Mouse (Mus musculus) spleen, adult 18-20 months (tissue): Measurements from ENCODE around the gene Yif1a.

Source experiments
- DNase-seq, 2 experiments: peaks; one replicate each; pipeline ENCODE4 v3.0.0; 2022; ENCODE audit warnings: mixed read lengths in 2 of 2

The Yif1a gene

DNA sequence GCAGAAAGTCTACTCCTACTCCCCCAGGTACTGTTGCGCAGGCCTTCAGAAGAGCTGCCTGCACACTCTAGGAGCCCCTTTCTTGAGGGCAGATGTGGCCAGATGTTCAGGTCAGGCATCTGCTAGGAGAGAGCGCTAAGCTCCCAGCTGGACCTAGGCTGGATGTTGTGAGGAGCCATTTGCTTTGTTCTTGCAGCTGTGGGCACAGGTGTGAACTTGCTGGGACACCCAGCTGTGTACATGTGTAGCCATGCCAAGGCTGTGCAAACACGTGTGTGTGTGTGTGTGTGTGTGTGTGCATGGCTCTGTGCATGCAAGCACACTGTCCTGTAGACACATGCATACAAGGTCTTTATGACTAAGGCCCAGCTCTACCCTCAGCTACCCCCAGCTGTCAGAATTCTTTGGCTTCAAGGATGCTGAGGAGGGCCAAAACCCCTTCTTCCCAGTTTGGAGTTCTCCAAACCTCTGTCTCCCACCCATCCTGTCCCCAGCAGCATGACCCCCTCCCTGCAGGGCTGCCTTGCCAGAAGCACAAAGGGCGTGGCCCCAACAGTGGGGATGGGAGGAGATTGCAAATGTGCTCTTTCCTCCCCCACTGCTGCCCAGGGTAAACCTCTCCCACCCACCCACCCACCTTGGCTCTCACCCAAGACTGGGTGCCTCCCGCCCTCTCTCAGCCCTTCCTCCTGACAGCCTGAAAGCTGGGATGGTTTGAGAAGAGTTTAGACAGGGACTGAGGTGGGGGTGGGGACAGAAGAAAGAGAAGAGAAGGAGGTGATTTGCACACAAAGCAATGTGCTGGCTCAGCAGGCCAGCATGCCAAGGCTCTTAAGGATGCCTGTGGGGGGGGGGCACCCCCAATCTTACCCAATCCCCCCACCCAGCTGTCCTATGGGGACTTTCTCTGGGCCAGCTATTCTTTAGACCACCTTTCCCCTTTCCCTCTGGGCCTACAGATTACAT, 27.7 kb upstream of the Yif1a start:
- DNase-seq: no peak

- no peak for DNase-seq
Observed at GRCm38 (mm10) chr19:5062041-5062440, 26.3 kb upstream of the Yif1a start.

- no peak for DNase-seq
Observed at GRCm38 (mm10) chr19:5062446-5062845, 25.9 kb upstream of the Yif1a start.

- no peak for DNase-seq
Observed at GRCm38 (mm10) chr19:5065104-5065503, 23.2 kb upstream of the Yif1a start.

- no peak for DNase-seq
Observed at GRCm38 (mm10) chr19:5067040-5067799, 21.1 kb upstream of the Yif1a start.

DNA sequence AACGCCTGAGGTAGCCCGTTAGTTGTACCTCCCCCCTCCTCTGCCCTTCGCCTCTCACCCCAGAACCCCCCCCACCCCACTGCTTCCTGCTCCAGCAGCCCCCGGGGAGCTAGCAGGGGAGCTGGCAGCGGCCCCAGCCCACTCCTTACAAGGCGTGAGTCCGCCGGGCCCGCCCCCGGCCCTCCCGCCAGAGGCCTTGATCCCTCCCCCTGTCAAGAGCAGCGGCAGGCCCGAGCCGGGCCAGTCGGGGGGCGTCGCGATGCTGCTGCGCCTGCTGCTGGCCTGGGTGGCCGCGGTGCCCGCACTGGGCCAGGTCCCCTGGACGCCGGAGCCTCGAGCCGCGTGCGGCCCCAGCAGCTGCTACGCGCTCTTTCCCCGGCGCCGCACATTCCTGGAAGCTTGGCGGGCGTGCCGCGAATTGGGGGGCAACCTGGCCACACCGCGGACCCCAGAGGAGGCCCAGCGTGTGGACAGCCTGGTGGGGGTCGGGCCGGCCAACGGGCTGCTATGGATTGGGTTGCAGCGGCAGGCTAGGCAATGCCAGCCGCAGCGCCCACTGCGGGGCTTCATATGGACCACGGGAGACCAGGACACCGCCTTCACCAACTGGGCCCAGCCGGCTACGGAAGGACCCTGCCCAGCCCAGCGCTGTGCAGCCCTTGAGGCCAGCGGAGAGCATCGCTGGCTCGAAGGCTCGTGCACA, 20.3 kb upstream of the Yif1a start, which contains the start of gene Cd248:
Cd248 (plus strand) TSS at position 212 of the 703 bp plus-strand sequence.
- DNase-seq: no peak

- no peak for DNase-seq
Observed at GRCm38 (mm10) chr19:5068570-5069234, 19.6 kb upstream of the Yif1a start.

DNA sequence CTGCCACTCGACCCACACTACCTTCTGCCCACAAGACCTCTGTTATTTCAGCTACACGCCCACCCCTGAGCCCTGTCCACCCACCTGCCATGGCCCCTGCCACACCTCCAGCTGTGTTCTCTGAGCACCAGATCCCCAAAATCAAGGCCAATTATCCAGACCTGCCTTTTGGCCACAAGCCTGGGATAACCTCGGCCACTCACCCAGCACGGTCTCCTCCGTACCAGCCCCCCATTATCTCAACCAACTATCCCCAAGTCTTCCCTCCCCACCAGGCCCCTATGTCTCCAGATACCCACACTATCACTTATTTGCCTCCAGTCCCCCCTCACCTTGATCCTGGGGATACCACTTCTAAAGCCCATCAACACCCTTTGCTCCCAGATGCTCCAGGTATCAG, 18.9 kb upstream of the Yif1a start:
- DNase-seq: no peak

DNA sequence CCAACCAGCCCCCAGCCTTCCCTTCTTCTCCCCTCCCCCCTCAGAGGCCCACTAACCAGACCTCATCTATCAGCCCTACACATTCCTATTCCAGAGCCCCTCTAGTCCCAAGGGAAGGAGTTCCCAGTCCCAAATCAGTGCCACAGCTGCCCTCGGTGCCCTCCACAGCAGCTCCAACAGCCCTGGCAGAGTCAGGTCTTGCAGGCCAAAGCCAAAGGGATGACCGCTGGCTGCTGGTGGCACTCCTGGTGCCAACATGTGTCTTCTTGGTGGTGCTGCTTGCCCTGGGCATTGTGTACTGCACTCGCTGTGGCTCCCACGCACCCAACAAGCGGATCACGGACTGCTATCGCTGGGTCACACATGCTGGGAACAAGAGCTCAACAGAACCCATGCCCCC, 18.4 kb upstream of the Yif1a start:
- no peak for DNase-seq

DNA sequence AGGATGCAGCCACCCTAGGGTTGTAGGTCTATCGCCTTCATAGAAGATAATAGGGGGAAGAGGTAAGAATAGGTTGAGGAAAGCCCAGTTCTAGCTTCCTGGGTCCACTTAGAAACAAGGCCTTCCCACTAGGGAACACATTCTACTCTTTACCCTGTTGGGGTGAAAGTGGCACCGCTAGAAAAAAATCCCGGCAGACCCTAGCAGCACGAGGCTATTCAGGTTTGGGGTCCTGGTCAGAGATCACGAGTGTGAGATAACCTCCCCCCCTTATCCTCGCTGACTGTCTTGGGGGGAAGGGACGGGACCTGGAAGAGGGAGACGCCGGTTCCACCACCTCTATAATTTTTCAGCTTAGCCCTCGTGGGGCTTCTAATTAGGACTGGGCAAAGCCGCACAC, 17.3 kb upstream of the Yif1a start:
- no peak for DNase-seq

GRCm38 (mm10) chr19:5071545-5072369, 16.6 kb upstream of the Yif1a start:
- DNase-seq: peak; percentile 54 to 68

DNA sequence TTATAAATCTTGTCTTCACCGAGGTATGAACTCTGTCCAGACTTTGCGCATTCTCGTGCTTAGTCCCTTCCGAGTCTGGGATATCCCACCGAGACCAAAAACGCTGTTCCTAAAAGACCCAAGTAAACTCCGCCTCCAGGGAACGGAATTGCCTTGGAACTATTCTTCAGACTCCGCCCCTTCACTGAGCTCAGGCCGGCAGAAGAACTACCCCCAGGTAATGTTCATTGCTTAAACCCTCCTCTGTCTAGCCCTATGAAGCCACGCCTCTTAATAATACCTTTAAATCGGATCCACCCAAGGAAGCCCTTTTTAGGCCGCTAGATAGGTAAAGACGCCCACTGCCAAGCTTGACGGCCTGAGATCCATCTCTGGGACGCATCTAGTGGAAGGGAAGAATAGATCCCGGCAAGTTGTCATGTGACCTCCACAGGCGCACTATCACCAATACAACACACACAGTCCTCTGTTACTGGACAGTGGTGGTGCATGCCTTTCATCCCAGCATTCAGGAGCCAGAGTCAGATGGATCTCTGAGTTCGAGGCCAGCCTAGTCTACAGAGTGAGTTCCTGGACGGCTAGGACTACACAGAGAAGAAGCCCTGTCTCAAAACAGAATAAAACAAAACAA, 15.8 kb upstream of the Yif1a start:
- DNase-seq: no peak

DNA sequence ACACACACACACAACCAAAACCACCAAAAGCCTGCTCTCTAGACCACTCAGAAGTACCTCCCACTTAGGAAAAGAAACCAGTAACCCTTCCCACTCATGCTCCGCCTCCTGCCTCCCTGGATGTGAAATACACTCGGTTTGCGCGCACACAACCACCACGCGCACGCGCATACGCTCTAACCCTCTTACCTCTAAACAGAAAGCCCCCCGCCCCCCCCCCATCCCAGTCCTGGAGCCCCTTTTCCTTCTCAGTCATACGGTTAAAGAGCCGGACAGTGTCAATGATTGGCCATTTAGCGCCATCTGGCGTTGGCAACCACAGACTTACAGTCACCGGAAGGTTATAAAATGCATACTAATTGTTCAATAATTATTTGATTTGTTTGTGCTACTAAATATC, 15.3 kb upstream of the Yif1a start:
- peak in 1 of 2 experiments; percentile 65 for DNase-seq

- DNase-seq: no peak
Observed at GRCm38 (mm10) chr19:5073518-5073917, 14.8 kb upstream of the Yif1a start.

GRCm38 (mm10) chr19:5079279-5079678, 9.1 kb upstream of the Yif1a start:
- no peak for DNase-seq

GRCm38 (mm10) chr19:5082005-5082404, 6.3 kb upstream of the Yif1a start:
- DNase-seq: no peak

GRCm38 (mm10) chr19:5082596-5082995, 5.7 kb upstream of the Yif1a start:
- no peak for DNase-seq

- DNase-seq: no peak
Observed at GRCm38 (mm10) chr19:5083961-5084833, 4.1 kb upstream of the Yif1a start.

GRCm38 (mm10) chr19:5084834-5085144, 3.5 kb upstream of the Yif1a start:
- no peak for DNase-seq

DNA sequence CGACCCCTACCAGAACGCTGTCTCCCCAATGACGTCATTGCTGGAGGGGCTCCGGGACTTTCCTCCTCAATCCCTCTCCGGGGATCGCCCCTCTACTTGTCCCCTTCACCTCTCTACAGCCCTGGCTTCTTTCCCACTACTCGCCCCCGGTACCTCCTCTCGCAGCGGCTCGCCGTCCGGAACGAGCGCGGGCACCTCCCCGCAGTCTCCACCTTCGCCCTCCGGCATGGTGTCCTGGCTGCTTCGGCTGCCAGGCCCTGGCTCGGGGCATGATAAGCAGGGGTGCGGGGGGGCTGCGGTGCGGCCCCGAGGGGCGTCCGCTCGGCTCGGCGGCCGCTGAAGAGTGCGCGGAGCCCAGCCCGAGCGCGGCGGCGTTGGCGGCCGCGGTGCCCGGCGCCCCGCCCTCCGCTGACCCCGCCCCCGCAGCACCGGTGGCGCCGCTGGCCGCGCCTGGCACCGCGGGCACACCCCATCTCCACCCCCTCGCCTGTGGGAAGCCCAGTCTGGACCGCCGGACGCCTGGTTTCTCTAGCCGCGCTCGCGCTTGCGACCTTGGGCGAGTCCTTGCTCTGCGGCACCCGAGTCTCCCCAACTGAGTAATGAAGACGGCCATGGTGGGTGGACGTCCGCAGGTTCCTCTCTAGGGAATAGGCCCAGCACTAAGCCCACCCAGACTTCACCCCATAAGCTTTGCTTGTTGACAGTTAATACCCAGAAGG, 3.0 kb upstream of the Yif1a start, which contains the start of gene Tmem151a:
Tmem151a (minus strand) TSS at position 387 of the 719 bp plus-strand sequence.
- DNase-seq: no peak
